Mouse (Mus musculus) liver, embryonic 14.5 days (tissue): Measurements from ENCODE around the gene Gprc5b.

Source experiments
- CTCF ChIP-seq: IDR thresholded peaks from 2 replicates; pipeline ENCODE4 v1.5.1; 2016; ENCODE audit warnings: antibody characterized with exemption, low read depth, control low read depth
- EP300 ChIP-seq: IDR thresholded peaks from 2 replicates; pipeline ENCODE4 v1.6.1; 2016; ENCODE audit warnings: antibody characterized with exemption, low read depth

- TF ChIP-seq CTCF (no peak), EP300 (no peak)
Measured at GRCm38 (mm10) chr7:118973377-118973776, 21.6 kb downstream of the Gprc5b start.
